Mouse (Mus musculus): ENCODE results near the gene Nr2f6. TPM values are rescaled to one million over a fixed set of nuclear protein-coding genes. Genes with fewer than 3 reads are reported as not detected.

The Nr2f6 gene
- polyA plus RNA-seq, 1 experiment from 2014 or later, result 20.1 TPM

DNA sequence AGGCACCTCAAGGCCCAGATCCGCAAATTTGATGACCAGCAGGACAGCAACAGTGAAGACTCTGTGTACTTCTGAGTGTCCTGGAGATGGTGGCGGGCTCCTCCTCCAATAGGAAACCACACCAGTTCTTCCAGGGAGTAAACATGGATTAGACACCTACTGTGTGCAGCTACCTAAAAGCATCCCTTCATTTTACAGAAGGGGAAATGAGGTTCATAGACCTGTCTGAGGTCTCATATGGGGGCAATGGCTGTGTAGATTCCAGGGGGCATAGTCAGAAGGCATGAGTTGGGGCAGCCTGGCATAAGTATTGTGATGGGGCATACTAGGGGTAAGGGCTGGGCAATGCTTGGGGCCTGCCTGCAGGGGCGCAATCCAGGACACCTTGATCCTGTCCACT is 8.8 kb downstream of the Nr2f6 start:
- Histone ChIP-seq H3K4me3 (ENCODE audit: low read depth, low read length) (no peak overlapping the region), H3K9ac (ENCODE audit: low read depth, low read length) (no peak overlapping the region), H3K9me3 (replicated peaks; ENCODE audit: control insufficient read depth, low read length, poor library complexity, severe bottlenecking) (no peaks in the 10 kb centered on the region), H3K27ac (ENCODE audit: low read length) (no peak overlapping the region), H3K4me2 (ENCODE audit: low read length) (no peak overlapping the region), H3K4me1 (ENCODE audit: control insufficient read depth, insufficient read depth, low read length) (peaks cover 29% of the 10 kb centered on the region), H3K36me3 (ENCODE audit: control insufficient read depth, insufficient read depth, low read length) (peaks cover 6% of the 10 kb centered on the region; the same call in 1 of the 2 replicates), H3K27me3 (ENCODE audit: control insufficient read depth, insufficient read depth, low read depth, low read length) (no peaks in the 10 kb centered on the region)
- no peak for ATAC-seq
- WGBS, result 93% methylated on average over 3 of the region's 3 CpGs

DNA sequence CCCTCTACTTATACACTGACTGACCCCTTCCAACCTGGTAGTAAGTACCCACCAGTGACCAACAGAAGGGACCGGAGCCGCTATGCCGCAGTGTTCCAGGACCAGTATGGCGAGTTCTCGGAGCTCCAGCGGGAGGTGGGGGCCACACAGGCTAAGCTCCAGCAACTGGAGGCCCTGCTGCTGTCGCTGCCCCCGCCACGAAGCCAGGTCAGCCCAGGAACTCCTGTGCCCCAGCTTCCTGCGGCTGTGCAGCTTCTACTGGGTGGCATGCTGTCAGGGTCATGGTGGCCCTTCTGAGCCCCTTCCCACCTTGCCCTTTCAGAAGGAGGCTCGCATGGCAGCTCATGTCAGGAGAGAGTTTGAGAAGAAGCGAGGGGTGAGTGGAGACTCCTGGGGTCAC is 9.3 kb downstream of the Nr2f6 start:
- no peak overlapping the region for H3K4me3 ChIP-seq (ENCODE audit: low read depth, low read length)
- no peak for ATAC-seq
- H3K4me2 ChIP-seq (ENCODE audit: low read length), result no peak overlapping the region
- no peak overlapping the region for H3K27ac ChIP-seq (ENCODE audit: low read length)
- H3K9ac ChIP-seq (ENCODE audit: low read depth, low read length), result no peak overlapping the region
- H3K27me3 ChIP-seq (ENCODE audit: control insufficient read depth, insufficient read depth, low read depth, low read length), result no peaks in the 10 kb centered on the region
- WGBS, result 86% methylated on average over 12 of the region's 12 CpGs
- peaks cover 33% of the 10 kb centered on the region for H3K4me1 ChIP-seq (ENCODE audit: control insufficient read depth, insufficient read depth, low read length)
- H3K9me3 ChIP-seq (replicated peaks; ENCODE audit: control insufficient read depth, low read length, poor library complexity, severe bottlenecking), result no peaks in the 10 kb centered on the region
- H3K36me3 ChIP-seq (ENCODE audit: control insufficient read depth, insufficient read depth, low read length), result peaks cover 6% of the 10 kb centered on the region; the same call in 1 of the 2 replicates

DNA sequence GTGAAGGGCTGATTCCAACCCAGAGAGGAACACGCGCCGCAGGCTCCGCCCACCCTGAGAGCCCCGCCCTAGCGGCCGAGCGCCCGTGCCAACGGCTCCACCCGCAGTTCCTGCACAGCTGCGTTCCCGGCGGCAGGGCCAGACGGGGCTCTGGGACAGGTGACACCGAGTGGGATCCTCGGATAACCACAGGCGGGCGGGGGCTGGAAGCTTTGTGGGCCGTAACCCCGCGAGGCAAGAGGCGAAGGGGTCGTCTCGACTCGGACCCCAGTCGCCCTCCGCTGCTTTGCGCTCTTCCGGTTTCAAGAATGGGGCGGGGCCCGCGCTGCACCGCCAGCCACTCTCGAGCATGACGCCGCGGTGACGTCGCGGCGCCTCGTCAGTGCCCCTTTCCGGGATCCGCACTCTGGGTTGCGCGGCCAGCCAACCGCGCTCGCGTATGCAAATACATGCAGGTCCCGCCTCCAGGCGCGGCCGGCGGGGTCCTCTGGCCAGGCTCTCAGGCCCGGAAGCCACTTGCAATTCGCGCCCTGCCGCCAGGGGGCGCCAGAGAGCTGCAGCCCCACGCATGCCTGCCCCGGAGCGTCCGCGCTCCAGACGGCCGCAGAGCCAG is 10.4 kb downstream of the Nr2f6 start, which contains the start of gene Ocel1:
TSS of gene Ocel1 (plus strand) at position 63 of the 613 bp plus-strand sequence.
- Histone ChIP-seq H3K4me1 (ENCODE audit: control insufficient read depth, insufficient read depth, low read length) (peaks cover 31% of the 10 kb centered on the region), H3K36me3 (ENCODE audit: control insufficient read depth, insufficient read depth, low read length) (peaks cover 6% of the 10 kb centered on the region; the same call in 1 of the 2 replicates), H3K4me2 (ENCODE audit: low read length) (peak within 1 kb of the TSS; percentile 53), H3K4me3 (ENCODE audit: low read depth, low read length) (peak within 1 kb of the TSS; percentile 78), H3K27ac (ENCODE audit: low read length) (peak within 1 kb of the TSS; percentile 81), H3K9me3 (replicated peaks; ENCODE audit: control insufficient read depth, low read length, poor library complexity, severe bottlenecking) (no peaks in the 10 kb centered on the region), H3K27me3 (ENCODE audit: control insufficient read depth, insufficient read depth, low read depth, low read length) (no peaks in the 10 kb centered on the region), H3K9ac (ENCODE audit: low read depth, low read length) (peak within 1 kb of the TSS; percentile 84)
- peak; percentile 85 for ATAC-seq
- under 1% methylated on average over 66 of the region's 68 CpGs for WGBS

DNA sequence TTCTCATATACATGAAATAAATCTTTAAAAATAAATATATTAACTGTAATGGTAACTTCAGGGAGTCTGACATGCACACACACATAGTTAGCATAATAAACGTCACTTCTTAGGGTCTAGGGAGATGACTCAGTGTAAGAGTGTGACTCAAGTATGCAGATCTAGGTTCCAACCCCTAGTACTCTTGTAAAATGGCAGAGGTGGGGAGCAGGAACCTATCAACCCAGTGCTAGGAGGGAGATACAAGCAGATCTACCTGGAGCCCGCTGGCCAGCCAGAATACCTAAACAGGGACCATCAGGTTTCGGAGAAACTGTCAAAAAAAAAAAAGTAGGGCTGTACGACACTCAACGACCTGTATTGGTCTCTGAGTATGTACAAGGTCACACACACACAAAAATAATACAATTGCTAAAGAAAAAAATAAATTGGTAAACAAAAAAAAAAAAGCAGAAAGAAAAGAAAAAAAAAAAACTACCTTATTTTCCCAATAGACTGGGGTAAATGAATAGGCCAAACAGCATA is 11.0 kb downstream of the Nr2f6 start:
- peaks cover 6% of the 10 kb centered on the region; the same call in 1 of the 2 replicates for H3K36me3 ChIP-seq (ENCODE audit: control insufficient read depth, insufficient read depth, low read length)

DNA sequence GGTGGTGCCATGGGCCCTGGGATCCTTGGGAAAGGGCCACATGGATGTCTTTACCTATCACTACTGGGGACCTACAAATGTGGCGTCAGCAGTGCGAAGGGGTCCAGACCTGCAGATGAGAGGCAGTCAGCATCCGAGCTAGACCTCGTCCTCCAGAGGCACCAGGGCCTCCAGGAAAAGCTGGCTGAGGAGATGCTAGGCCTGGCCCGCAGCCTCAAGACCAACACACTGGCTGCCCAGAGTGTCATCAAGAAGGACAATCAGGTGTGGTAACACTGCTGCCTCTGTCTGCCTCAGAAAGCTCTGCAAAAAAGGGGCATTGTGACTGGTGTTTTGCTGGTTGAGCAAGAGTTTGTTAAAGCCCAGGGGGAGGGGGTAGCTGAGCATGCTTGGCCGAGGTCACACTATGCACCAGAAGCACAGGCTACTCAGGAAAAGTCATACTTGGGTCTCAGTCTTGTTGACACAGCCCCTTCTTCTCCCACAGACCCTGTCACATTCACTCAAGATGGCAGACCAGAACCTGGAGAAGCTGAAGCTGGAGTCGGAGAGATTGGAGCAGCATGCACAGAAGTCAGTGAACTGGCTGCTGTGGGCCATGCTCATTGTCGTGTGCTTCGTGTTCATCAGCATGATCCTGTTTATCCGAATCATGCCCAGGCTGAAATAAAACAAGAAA is 12.6 kb downstream of the Nr2f6 start:
- H3K27me3 ChIP-seq (ENCODE audit: control insufficient read depth, insufficient read depth, low read depth, low read length), result no peaks in the 10 kb centered on the region
- H3K36me3 ChIP-seq (ENCODE audit: control insufficient read depth, insufficient read depth, low read length), result peaks cover 4% of the 10 kb centered on the region; the same call in 1 of the 2 replicates
- H3K4me2 ChIP-seq (ENCODE audit: low read length), result no peak overlapping the region
- no peak for ATAC-seq
- no peak overlapping the region for H3K4me3 ChIP-seq (ENCODE audit: low read depth, low read length)
- H3K4me1 ChIP-seq (ENCODE audit: control insufficient read depth, insufficient read depth, low read length), result peaks cover 24% of the 10 kb centered on the region
- WGBS, result 95% methylated on average over 10 of the region's 10 CpGs
- H3K27ac ChIP-seq (ENCODE audit: low read length), result no peak overlapping the region
- no peaks in the 10 kb centered on the region for H3K9me3 ChIP-seq (replicated peaks; ENCODE audit: control insufficient read depth, low read length, poor library complexity, severe bottlenecking)
- H3K9ac ChIP-seq (ENCODE audit: low read depth, low read length), result no peak overlapping the region

More for the DNA sequence above, 11.0 kb downstream of the Nr2f6 start:
- Histone ChIP-seq H3K9me3 (replicated peaks; ENCODE audit: control insufficient read depth, low read length, poor library complexity, severe bottlenecking) (no peaks in the 10 kb centered on the region), H3K27me3 (ENCODE audit: control insufficient read depth, insufficient read depth, low read depth, low read length) (no peaks in the 10 kb centered on the region), H3K4me1 (ENCODE audit: control insufficient read depth, insufficient read depth, low read length) (peaks cover 31% of the 10 kb centered on the region), H3K27ac (ENCODE audit: low read length) (peak overlapping the region; percentile 81), H3K4me3 (ENCODE audit: low read depth, low read length) (peak overlapping the region; percentile 78), H3K4me2 (ENCODE audit: low read length) (peak overlapping the region; percentile 53), H3K9ac (ENCODE audit: low read depth, low read length) (peak overlapping the region; percentile 84)
- ATAC-seq, result no peak
- WGBS, result 26% methylated on average over 5 of the region's 5 CpGs

DNA sequence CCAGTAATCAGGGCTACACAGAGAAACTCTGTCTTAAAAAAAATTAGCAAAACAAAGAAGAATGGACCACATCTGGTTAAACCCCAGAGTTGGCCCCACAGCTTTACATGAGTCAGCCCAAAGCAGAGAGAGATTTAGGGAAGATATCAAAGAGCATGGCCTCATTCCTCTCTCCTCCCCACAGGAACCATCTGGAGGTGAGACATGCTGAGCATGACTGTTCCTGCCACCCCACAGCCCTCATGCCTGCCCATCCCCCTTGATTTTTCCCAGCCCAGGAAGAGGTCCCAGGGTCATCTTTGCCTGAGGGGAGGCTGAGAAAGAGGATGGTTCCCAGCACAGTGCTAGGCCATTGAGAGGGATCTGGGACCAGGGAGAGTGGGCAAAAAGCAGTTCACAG is 13.4 kb downstream of the Nr2f6 start:
- Histone ChIP-seq H3K4me2 (ENCODE audit: low read length) (peak overlapping the region; percentile 79; the same call in 1 of the 2 replicates), H3K9ac (ENCODE audit: low read depth, low read length) (no peak overlapping the region), H3K27ac (ENCODE audit: low read length) (no peak overlapping the region), H3K9me3 (replicated peaks; ENCODE audit: control insufficient read depth, low read length, poor library complexity, severe bottlenecking) (no peaks in the 10 kb centered on the region), H3K4me3 (ENCODE audit: low read depth, low read length) (no peak overlapping the region), H3K36me3 (ENCODE audit: control insufficient read depth, insufficient read depth, low read length) (no peaks in the 10 kb centered on the region), H3K4me1 (ENCODE audit: control insufficient read depth, insufficient read depth, low read length) (peaks cover 24% of the 10 kb centered on the region), H3K27me3 (ENCODE audit: control insufficient read depth, insufficient read depth, low read depth, low read length) (no peaks in the 10 kb centered on the region)
- no peak for ATAC-seq

DNA sequence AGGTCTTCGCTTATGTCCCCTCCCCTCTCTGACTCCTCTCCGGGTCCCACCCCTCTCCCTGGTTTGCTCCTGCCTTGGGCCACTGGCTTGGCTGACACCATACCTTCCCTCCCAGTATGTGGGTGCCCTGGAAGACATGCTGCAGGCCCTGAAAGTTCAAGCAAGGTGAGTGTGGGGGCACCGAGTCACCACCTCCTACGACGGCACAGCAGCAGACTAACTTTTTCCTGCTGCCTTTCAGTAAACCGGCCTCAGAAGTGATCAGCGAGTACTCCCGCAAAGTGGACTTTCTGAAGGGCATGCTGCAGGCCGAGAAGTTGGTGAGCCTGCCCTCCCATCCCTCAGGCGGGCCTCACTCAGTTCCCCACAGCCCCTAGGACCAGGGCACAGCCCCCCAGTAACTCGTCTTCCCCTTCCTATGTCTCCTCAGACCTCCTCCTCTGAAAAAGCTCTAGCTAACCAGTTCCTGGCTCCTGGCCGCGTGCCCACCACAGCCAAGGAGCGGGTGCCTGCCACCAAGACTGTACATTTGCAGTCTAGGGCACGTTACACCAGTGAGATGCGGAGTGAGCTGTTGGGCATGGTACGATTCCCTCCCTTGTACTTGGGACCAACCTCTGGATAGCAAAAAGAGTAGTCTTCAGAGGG is 14.1 kb downstream of the Nr2f6 start:
- H3K4me2 ChIP-seq (ENCODE audit: low read length), result peak overlapping the region; percentile 79
- no peaks in the 10 kb centered on the region for H3K27me3 ChIP-seq (ENCODE audit: control insufficient read depth, insufficient read depth, low read depth, low read length)
- no peaks in the 10 kb centered on the region for H3K9me3 ChIP-seq (replicated peaks; ENCODE audit: control insufficient read depth, low read length, poor library complexity, severe bottlenecking)
- peak overlapping the region; percentile 95 for H3K27ac ChIP-seq (ENCODE audit: low read length)
- 49% methylated on average over 17 of the region's 17 CpGs for WGBS
- H3K9ac ChIP-seq (ENCODE audit: low read depth, low read length), result peak overlapping the region; percentile 74
- peak overlapping the region; percentile 63 for H3K4me3 ChIP-seq (ENCODE audit: low read depth, low read length)
- no peaks in the 10 kb centered on the region for H3K36me3 ChIP-seq (ENCODE audit: control insufficient read depth, insufficient read depth, low read length)
- no peak for ATAC-seq
- peaks cover 24% of the 10 kb centered on the region for H3K4me1 ChIP-seq (ENCODE audit: control insufficient read depth, insufficient read depth, low read length)

DNA sequence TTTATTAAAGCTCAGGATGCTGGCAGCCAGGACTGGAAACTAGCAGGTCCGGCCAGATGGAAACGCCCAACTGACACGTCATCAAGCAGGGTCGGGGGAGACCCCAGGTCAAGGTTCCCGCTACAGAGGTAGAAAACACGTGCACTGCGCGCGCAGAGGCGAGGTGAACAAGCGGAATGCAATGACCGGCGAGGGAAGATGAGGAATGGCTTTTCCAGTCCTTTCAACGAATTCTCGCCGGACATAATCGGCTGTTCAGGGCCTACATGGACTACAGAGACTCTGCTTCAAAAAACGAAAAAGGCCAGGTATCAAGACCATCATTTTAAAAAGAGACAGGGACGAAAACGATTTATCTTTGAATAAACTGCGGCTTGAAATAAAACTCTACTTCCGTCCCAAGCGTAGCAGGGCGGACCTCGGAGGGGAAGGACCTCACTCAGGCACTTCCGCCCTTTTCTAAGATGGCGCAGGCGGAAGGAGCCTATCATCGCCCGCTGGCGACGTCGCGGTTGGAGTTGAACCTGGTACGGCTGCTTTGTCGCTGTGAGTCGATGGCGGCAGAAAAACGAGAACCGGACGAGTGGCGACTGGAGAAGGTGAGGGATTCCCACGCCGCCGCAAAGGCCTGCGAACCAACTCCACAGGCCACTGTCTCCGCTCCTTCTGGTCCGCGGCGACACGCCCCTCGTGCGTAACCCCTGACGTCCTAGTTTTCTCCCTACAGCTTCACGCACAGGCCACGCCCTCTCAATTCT is 14.8 kb downstream of the Nr2f6 start, which contains the start of gene Use1:
TSS of gene Use1 (plus strand) at position 78 of the 758 bp plus-strand sequence.
- H3K36me3 ChIP-seq (ENCODE audit: control insufficient read depth, insufficient read depth, low read length), result no peaks in the 10 kb centered on the region
- H3K9ac ChIP-seq (ENCODE audit: low read depth, low read length), result peak within 1 kb of the TSS; percentile 74
- peak within 1 kb of the TSS; percentile 79 for H3K4me2 ChIP-seq (ENCODE audit: low read length)
- under 1% methylated on average over 56 of the region's 56 CpGs for WGBS
- peaks cover 24% of the 10 kb centered on the region for H3K4me1 ChIP-seq (ENCODE audit: control insufficient read depth, insufficient read depth, low read length)
- peak within 1 kb of the TSS; percentile 95 for H3K27ac ChIP-seq (ENCODE audit: low read length)
- peak within 1 kb of the TSS; percentile 63 for H3K4me3 ChIP-seq (ENCODE audit: low read depth, low read length)
- no peaks in the 10 kb centered on the region for H3K27me3 ChIP-seq (ENCODE audit: control insufficient read depth, insufficient read depth, low read depth, low read length)
- peak; percentile 81 for ATAC-seq
- H3K9me3 ChIP-seq (replicated peaks; ENCODE audit: control insufficient read depth, low read length, poor library complexity, severe bottlenecking), result no peaks in the 10 kb centered on the region

Measured in midbrain, embryonic 16.5 days (tissue).